Mouse (Mus musculus): ENCODE measurements around the gene Gal3st2. TPM values are rescaled to one million over a fixed set of nuclear protein-coding genes. Genes with fewer than 3 reads are reported as not detected.

Gene Gal3st2
- polyA plus RNA-seq, 1 experiment from 2014 or later, result not detected

Other genes starting within 250 kb of the Gal3st2 start
- 146 and 192 TPM in 2 replicates for gene Stk25, start 202.6 kb upstream of the Gal3st2 start, polyA plus RNA-seq (2014; fragmentation: Nextera tagmentation; extraction: Ambion mirVana)
- gene Bok, start 175.6 kb upstream of the Gal3st2 start, polyA plus RNA-seq (2014; fragmentation: Nextera tagmentation; extraction: Ambion mirVana), result 72.1 and 86.2 TPM in 2 replicates
- 80.8 and 95.7 TPM in 2 replicates for gene Atg4b, start 109.8 kb upstream of the Gal3st2 start, polyA plus RNA-seq (2014; fragmentation: Nextera tagmentation; extraction: Ambion mirVana)
- gene Thap4, start 106.4 kb upstream of the Gal3st2 start, polyA plus RNA-seq (2014; fragmentation: Nextera tagmentation; extraction: Ambion mirVana), result 58.6 and 64.8 TPM in 2 replicates
- 287 and 307 TPM in 2 replicates for gene Dtymk, start 59.4 kb upstream of the Gal3st2 start, polyA plus RNA-seq (2014; fragmentation: Nextera tagmentation; extraction: Ambion mirVana)
- 10.7 and 18.5 TPM in 2 replicates for gene Ing5, start 57.3 kb upstream of the Gal3st2 start, polyA plus RNA-seq (2014; fragmentation: Nextera tagmentation; extraction: Ambion mirVana)
- 10.8 and 13.2 TPM in 2 replicates for gene D2hgdh, start 36.4 kb upstream of the Gal3st2 start, polyA plus RNA-seq (2014; fragmentation: Nextera tagmentation; extraction: Ambion mirVana)
- not detected in 2 replicates for gene Gal3st2b, start 57.0 kb downstream of the Gal3st2 start, polyA plus RNA-seq (2014; fragmentation: Nextera tagmentation; extraction: Ambion mirVana)
- not detected in 2 replicates for gene Gal3st2c, start 129.2 kb downstream of the Gal3st2 start, polyA plus RNA-seq (2014; fragmentation: Nextera tagmentation; extraction: Ambion mirVana)
- not detected in 2 replicates for gene Neu4, start 159.1 kb downstream of the Gal3st2 start, polyA plus RNA-seq (2014; fragmentation: Nextera tagmentation; extraction: Ambion mirVana)
- gene Pdcd1, start 191.2 kb downstream of the Gal3st2 start, polyA plus RNA-seq (2014; fragmentation: Nextera tagmentation; extraction: Ambion mirVana), result not detected in 2 replicates

Data from kidney, embryonic 14.5 days (tissue).